Mouse (Mus musculus) brown adipose tissue, adult 24 weeks (tissue): ENCODE results near the gene Vps51. TPM values are rescaled to one million over a fixed set of nuclear protein-coding genes. Genes with fewer than 3 reads are reported as not detected.
A peak's percentile ranks its signal among the peaks of the same experiment; 100 is the strongest.

Experiments
- H3K27ac ChIP-seq: fragments of 200-500 bp; replicated peaks from 2 replicates; pipeline ENCODE4 v1.5.1; 2012; ENCODE audit warnings: low read depth, mild to moderate bottlenecking, low read length
- H3K4me1 ChIP-seq: fragments of 200-500 bp; 2 replicates; pipeline ENCODE4 v1.6.1; 2012; ENCODE audit warnings: low read length, mixed read lengths; ENCODE audit not compliant: control insufficient read depth, insufficient read depth, insufficient read length
- H3K4me3 ChIP-seq: fragments of 200-500 bp; 2 replicates; pipeline ENCODE4 v1.5.1; 2012; ENCODE audit warnings: low read depth, mild to moderate bottlenecking, low read length, moderate library complexity; ENCODE audit not compliant: insufficient read depth
- polyA plus RNA-seq: library from polyadenylated mRNA; stranded (reverse); fragments of >200 nt; gene quantifications from 2 replicates; pipeline ENCODE4 v1.2.4, GENCODE M21; 2012; ENCODE audit not compliant: missing spikeins, insufficient read depth, insufficient read length

Vps51 gene
- polyA plus RNA-seq, 1 experiment, result 25.8 TPM

DNA sequence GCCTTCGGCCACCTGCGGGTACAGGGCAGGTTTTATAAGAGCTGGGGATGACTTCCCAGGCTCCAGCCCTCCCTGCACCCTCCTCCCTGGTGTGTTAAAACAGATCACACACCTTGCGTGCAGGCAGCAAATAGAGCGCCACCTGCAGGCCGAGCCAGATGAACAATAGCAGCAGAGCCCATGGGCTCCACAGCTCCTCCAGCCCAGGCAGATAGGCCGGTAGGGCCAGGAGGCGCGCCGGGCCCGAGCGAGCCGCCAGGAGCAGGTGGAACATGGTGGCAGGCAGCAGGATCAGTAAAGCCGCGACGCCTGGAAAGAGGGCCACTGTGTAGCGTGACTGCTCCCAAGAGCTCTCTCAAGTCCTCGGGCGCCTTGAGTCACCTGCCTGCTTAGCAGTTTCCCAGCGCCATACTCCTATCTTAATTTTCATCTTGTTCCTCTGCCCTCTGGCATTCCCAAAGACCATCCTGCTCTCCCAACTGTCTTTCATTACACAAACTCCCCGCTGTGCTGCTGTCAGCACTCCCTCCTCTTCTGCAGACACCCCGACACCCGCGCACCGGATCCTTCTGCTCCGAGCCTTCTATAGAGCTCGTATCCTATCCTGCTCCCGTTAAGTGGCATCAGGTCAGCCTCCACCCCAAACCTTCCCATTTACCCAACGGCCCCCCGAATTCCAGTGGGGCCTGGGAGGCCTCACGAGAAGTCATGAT, 9.9 kb downstream of the Vps51 start:
- Histone ChIP-seq H3K4me3 (peak overlapping the region; percentile 58), H3K27ac (no peak overlapping the region), H3K4me1 (peaks cover 10% of the 10 kb centered on the region)

- Histone ChIP-seq H3K27ac (no peak overlapping the region), H3K4me3 (peak overlapping the region; percentile 58; the same call in 1 of the 2 replicates), H3K4me1 (peaks cover 13% of the 10 kb centered on the region)
These were observed 10.5 kb downstream of the Vps51 start for GRCm38 (mm10) chr19:6066571-6066970.

- Histone ChIP-seq H3K4me1 (peaks cover 13% of the 10 kb centered on the region), H3K27ac (no peak overlapping the region), H3K4me3 (no peak overlapping the region)
These were observed 13.9 kb downstream of the Vps51 start for GRCm38 (mm10) chr19:6063081-6063480.

- H3K27ac ChIP-seq, result no peak overlapping the region
These were observed 14.6 kb downstream of the Vps51 start for GRCm38 (mm10) chr19:6062418-6062817.

DNA sequence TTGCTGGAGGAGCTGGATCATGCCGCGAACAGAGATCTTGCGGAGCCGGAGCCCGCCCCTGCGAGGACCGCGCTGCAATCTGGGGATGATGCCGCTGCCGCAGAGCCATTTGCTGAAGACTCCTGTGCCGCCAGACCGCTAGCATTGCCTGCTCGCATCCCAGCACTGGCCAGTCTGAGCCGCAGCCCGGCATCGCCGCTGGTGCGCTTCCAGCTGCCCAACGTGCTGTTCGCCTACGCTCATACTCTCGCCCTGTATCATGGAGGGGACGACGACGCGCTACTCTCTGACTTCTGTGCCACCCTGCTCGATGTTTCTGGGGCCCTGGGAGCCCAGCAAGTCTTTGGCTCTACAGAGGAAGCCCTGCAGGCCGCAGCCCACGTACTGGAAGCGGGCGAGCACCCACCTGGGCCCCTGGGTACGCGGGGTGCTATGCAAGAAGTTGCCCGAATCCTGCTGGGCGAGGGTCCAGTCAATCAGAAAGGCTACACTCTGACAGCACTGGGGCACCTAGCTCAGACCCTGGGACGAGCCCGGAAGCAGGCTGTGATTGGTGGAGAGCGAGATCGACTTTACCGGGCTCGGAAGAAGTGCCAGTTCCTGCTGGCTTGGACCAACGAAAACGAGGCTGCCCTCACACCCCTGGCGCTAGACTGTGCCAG, 15.3 kb downstream of the Vps51 start:
- Histone ChIP-seq H3K4me1 (peaks cover 9% of the 10 kb centered on the region), H3K4me3 (peak overlapping the region; percentile 90), H3K27ac (0 out of 2 replicates have a peak overlapping the region, but pooled peaks have one; percentile 53)

More at GRCm38 (mm10) chr19:6062418-6062817, 14.6 kb downstream of the Vps51 start:
- H3K4me1 ChIP-seq, result peaks cover 13% of the 10 kb centered on the region
- H3K4me3 ChIP-seq, result peak overlapping the region; percentile 90

- peak within 1 kb of the TSS; percentile 90 for H3K4me3 ChIP-seq
- peaks cover 7% of the 10 kb centered on the region for H3K4me1 ChIP-seq
- peak within 1 kb of the TSS; percentile 53 for H3K27ac ChIP-seq
These were observed 16.0 kb downstream of the Vps51 start, which contains the start of gene Znhit2 for GRCm38 (mm10) chr19:6061021-6061533. Gene Znhit2 (plus strand): TSS chr19:6061192.

DNA sequence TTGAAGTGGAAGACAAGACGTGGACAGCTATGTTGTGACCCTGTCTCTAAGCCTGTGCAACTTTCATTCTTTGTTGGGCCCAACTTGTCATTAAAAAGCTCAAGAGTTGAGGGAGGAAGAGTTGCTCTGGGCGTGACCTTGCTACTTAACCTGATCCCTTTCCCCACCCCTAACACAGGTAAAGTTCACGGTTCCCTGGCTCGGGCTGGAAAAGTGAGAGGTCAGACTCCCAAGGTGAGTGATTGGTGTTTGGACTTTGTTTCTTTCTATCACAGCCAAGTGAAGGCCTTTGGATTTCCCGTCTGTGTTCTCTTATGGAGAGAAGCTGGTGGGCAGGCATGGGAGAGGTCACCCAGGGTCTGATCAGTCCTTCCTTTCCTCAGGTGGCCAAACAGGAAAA, 18.1 kb downstream of the Vps51 start:
- Histone ChIP-seq H3K4me3 (peak overlapping the region; percentile 94), H3K4me1 (peaks cover 7% of the 10 kb centered on the region), H3K27ac (peak overlapping the region; percentile 3; the same call in 1 of the 2 replicates)

DNA sequence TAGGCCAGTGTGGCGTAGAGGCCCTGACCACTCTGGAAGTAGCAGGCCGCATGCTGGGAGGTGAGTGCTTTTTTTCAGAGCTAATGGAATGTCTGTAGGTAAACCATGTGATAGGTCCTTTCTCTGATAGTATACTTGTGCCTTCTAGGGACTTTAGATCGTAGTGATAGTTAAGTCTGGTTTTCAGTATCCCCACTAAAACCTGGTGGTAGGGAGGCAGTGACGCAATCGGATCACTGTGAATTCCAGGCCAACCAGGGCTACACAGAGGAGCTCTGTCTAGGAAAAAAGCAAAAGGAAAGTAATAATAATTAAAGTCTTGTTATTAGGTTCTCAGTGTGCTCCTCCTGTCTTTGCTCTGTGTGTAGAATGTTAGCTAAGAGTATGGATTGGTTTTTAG, 18.5 kb downstream of the Vps51 start:
- peak overlapping the region; percentile 94 for H3K4me3 ChIP-seq
- peaks cover 7% of the 10 kb centered on the region for H3K4me1 ChIP-seq
- peak overlapping the region; percentile 89 for H3K27ac ChIP-seq

DNA sequence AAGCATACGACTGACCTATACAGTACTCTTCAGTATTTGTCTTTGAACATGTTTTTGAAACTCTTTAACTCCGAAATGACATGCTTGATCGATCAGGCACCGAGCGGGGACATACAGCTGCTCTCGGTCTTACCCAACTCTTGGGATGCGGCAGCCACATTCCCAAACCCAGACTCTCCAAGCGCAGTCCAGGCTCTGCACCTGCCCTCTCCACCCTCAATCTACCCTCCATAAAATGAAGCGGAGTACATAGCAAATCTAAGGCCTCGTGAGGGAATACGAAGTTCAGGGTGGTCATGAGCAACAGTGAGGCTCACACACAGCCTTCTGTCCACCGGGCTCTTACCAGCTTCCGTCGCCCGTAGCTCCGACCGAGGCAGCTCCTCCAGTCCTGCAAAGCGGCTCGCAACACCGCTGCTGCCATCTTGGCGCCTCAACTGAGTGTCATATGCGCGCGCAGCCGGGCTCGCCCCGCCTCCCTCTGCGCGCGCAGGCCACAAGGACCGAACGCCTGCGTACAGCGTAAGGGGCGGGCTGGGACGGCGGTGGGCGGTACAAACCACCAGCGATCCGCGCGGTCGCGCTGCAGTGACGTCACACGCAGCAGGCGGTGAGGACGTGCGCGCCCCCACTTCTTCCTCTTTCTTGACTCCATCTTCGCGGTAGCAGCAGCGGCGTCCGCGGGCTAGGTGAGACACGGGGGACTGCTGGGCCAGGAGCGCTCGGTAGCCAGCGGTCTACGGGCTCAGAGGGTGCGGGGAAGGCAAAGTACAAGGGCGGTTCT, 19.5 kb downstream of the Vps51 start, which contains the start of the genes Mrpl49 and Fau:
Mrpl49 (minus strand) TSS at position 473 of the 784 bp plus-strand sequence.
Fau (plus strand) TSS at position 532 of the 784 bp plus-strand sequence.
- H3K4me3 ChIP-seq, result peak within 1 kb of the TSS; percentile 94
- peak within 1 kb of the TSS; percentile 89 for H3K27ac ChIP-seq
- peaks cover 6% of the 10 kb centered on the region for H3K4me1 ChIP-seq

GRCm38 (mm10) chr19:6056696-6057095, 20.3 kb downstream of the Vps51 start:
- Histone ChIP-seq H3K27ac (no peak overlapping the region), H3K4me1 (no peaks in the 10 kb centered on the region; the same call in none of the 2 replicates), H3K4me3 (peak overlapping the region; percentile 84)

GRCm38 (mm10) chr19:6054296-6054695, 22.7 kb downstream of the Vps51 start:
- no peaks in the 10 kb centered on the region; the same call in 1 of the 2 replicates for H3K4me1 ChIP-seq
- H3K4me3 ChIP-seq, result no peak overlapping the region
- no peak overlapping the region for H3K27ac ChIP-seq

DNA sequence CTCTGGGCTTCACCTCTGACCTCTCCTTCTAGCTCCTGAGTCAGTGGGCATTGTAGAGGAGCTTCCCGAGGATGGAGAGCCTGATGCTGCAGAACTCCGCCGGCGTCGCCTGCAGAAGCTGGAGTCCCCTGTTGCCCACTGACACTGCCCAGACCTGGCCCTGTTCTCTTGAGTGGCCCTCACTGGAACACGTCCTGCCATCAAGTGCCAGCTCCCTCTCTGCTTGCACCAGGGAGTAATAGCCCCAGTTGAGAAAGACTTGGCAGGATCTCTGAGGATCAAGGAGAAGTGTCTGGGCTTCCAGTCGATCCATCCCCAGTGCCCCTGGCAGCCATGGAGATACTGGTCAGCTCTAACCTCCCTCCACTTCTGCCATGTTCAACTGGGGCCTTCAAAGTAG, 24.5 kb downstream of the Vps51 start:
- Histone ChIP-seq H3K4me1 (peaks cover 3% of the 10 kb centered on the region; the same call in 1 of the 2 replicates), H3K4me3 (no peak overlapping the region), H3K27ac (no peak overlapping the region)

DNA sequence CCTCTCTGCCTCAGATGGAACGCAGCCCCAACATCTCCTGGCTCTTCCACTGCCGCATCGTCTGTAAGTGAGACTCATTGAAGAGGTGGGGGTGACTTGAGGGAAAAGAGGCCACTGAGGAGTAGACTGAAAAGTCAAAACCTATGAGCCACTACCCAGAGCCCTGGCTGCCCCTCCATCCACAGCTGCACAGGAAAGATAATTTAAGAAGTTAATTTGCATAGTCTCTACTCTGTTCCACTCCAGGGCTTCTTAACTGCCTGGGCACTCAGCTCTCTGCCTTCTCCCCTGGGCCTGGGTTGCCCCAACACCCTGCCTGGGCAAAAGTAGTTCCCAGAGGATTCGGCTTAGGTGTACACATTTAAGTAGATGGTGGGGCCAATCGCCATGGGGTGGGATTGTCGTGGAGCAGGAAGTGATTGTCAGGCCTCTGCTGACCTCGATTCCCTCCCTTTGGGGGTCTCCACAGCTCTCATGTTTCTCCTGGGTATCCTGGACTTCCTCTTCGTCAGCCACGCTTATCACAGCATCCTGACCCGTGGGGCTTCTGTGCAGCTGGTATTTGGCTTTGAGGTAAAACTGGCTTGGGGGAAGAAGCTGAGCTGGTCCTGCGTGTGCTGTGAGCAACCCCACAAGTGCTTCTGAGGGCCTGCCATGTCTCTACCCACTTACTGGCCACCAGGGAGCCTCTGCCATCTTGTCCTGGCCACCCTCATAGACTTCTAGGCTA, 28.2 kb downstream of the Vps51 start:
- Histone ChIP-seq H3K27ac (no peak overlapping the region), H3K4me1 (peaks cover 3% of the 10 kb centered on the region; the same call in 1 of the 2 replicates), H3K4me3 (no peak overlapping the region)

GRCm38 (mm10) chr19:6047899-6048166, 29.2 kb downstream of the Vps51 start:
- Histone ChIP-seq H3K4me1 (peaks cover 3% of the 10 kb centered on the region; the same call in 1 of the 2 replicates), H3K27ac (no peak overlapping the region), H3K4me3 (peak overlapping the region; percentile 73)
